Mouse (Mus musculus) limb, embryonic 11.5 days (tissue): Measurements from ENCODE around the gene Gper1. TPM values are rescaled to one million over a fixed set of nuclear protein-coding genes. Genes with fewer than 3 reads are reported as not detected.

Experiments
- ATAC-seq: fragments of 200-750 bp; cut with Nextera tagmentation; 2 replicates; pipeline ENCODE4 v1.8.0; 2017; ENCODE audit warnings: low read depth; ENCODE audit not compliant: insufficient number of reproducible peaks, low FRiP score, low TSS enrichment
- DNase-seq: peaks from one replicate; pipeline ENCODE4 v3.0.0-alpha.2; 2015; ENCODE audit warnings: low spot score
- H3K27ac ChIP-seq: fragments of 300-500 bp; sonication (generic); replicated peaks from 2 replicates; pipeline ENCODE4 v1.5.1; 2014; ENCODE audit warnings: low read depth, mild to moderate bottlenecking, low read length
- H3K27me3 ChIP-seq: fragments of 300-500 bp; sonication (generic); 2 replicates; pipeline ENCODE4 v1.6.1; 2014; ENCODE audit warnings: mild to moderate bottlenecking, low read length, mixed read lengths; ENCODE audit not compliant: control insufficient read depth, insufficient read depth
- H3K36me3 ChIP-seq: fragments of 300-500 bp; sonication (generic); 2 replicates; pipeline ENCODE4 v1.6.1; 2014; ENCODE audit warnings: mild to moderate bottlenecking, low read length, moderate library complexity, mixed read lengths; ENCODE audit not compliant: control insufficient read depth, insufficient read depth
- H3K4me1 ChIP-seq: fragments of 300-500 bp; sonication (generic); 2 replicates; pipeline ENCODE4 v1.6.1; 2014; ENCODE audit warnings: low read length, mixed read lengths; ENCODE audit not compliant: control insufficient read depth, insufficient read depth
- H3K4me2 ChIP-seq: fragments of 300-500 bp; sonication (generic); 2 replicates; pipeline ENCODE4 v1.6.1; 2014; ENCODE audit warnings: low read depth, mild to moderate bottlenecking, moderate library complexity; ENCODE audit not compliant: severe bottlenecking
- H3K4me3 ChIP-seq: fragments of 300-500 bp; sonication (generic); 2 replicates; pipeline ENCODE4 v1.5.1; 2014; ENCODE audit warnings: low read depth, low read length
- H3K9ac ChIP-seq: fragments of 300-500 bp; sonication (generic); 2 replicates; pipeline ENCODE4 v1.6.1; 2014; ENCODE audit warnings: mild to moderate bottlenecking, low read length
- H3K9me3 ChIP-seq: fragments of 300-500 bp; sonication (generic); 2 replicates; pipeline ENCODE4 v1.6.1; 2016; ENCODE audit warnings: low read length; ENCODE audit not compliant: control insufficient read depth
- WGBS: fragments of 180-500 bp; shearing (Covaris S2); extraction: QIAGEN DNeasy Blood & Tissue Kit; methylation state at CpG from one replicate; pipeline ENCODE4 v1.1.7; 2014; 5-methylcytosine and 5-hydroxymethylcytosine counted together
- polyA plus RNA-seq: library from polyadenylated mRNA; unstranded; fragments of >200 nt; fragmentation: Nextera tagmentation; extraction: Ambion mirVana; gene quantifications from 2 replicates; pipeline ENCODE4 v1.2.1, GENCODE M21; 2014

The Gper1 gene
- polyA plus RNA-seq, 1 experiment from 2014 or later: 0.80 TPM

GRCm38 (mm10) chr5:139411665-139412314 is 11.2 kb upstream of the Gper1 start:
- WGBS: 86% methylated on average over 15 of the region's 15 CpGs
- Histone ChIP-seq H3K27ac (no peak overlapping the region), H3K4me1 (peaks cover 2% of the 10 kb centered on the region; the same call in 1 of the 2 replicates), H3K4me3 (no peak overlapping the region), H3K9ac (no peak overlapping the region), H3K36me3 (no peaks in the 10 kb centered on the region), H3K9me3 (no peaks in the 10 kb centered on the region), H3K4me2 (no peak overlapping the region), H3K27me3 (no peaks in the 10 kb centered on the region)
- DNase-seq (no peak), ATAC-seq (no peak)

GRCm38 (mm10) chr5:139413545-139413944 is 9.4 kb upstream of the Gper1 start:
- H3K9ac ChIP-seq: no peak overlapping the region
- H3K9me3 ChIP-seq: no peaks in the 10 kb centered on the region
- DNase-seq: no peak
- H3K4me3 ChIP-seq: no peak overlapping the region
- no peak overlapping the region for H3K27ac ChIP-seq
- no peaks in the 10 kb centered on the region for H3K27me3 ChIP-seq
- WGBS: 77% methylated on average over 4 of the region's 4 CpGs
- no peak for ATAC-seq
- H3K4me1 ChIP-seq: peaks cover under 1% of the 10 kb centered on the region
- H3K36me3 ChIP-seq: no peaks in the 10 kb centered on the region
- H3K4me2 ChIP-seq: no peak overlapping the region

- Histone ChIP-seq H3K4me2 (no peak overlapping the region), H3K27me3 (no peaks in the 10 kb centered on the region), H3K36me3 (no peaks in the 10 kb centered on the region), H3K4me1 (peaks cover 6% of the 10 kb centered on the region), H3K27ac (no peak overlapping the region), H3K9me3 (no peaks in the 10 kb centered on the region), H3K9ac (no peak overlapping the region), H3K4me3 (no peak overlapping the region)
- DNase-seq: no peak
- no peak for ATAC-seq
- WGBS: 86% methylated on average over 5 of the region's 5 CpGs
Measured at GRCm38 (mm10) chr5:139415001-139415400, 8.0 kb upstream of the Gper1 start.

GRCm38 (mm10) chr5:139416942-139417341 is 6.0 kb upstream of the Gper1 start:
- H3K27ac ChIP-seq: no peak overlapping the region
- WGBS: 93% methylated on average over 4 of the region's 4 CpGs
- no peak for ATAC-seq
- no peak overlapping the region for H3K9ac ChIP-seq
- H3K36me3 ChIP-seq: no peaks in the 10 kb centered on the region
- no peaks in the 10 kb centered on the region for H3K9me3 ChIP-seq
- H3K4me3 ChIP-seq: no peak overlapping the region
- no peaks in the 10 kb centered on the region for H3K27me3 ChIP-seq
- no peak overlapping the region for H3K4me2 ChIP-seq
- H3K4me1 ChIP-seq: peaks cover 6% of the 10 kb centered on the region
- no peak for DNase-seq

GRCm38 (mm10) chr5:139417480-139417879 is 5.5 kb upstream of the Gper1 start:
- Histone ChIP-seq H3K36me3 (no peaks in the 10 kb centered on the region), H3K4me1 (peaks cover 6% of the 10 kb centered on the region), H3K9me3 (no peaks in the 10 kb centered on the region), H3K27ac (no peak overlapping the region), H3K9ac (no peak overlapping the region), H3K4me2 (no peak overlapping the region), H3K4me3 (no peak overlapping the region), H3K27me3 (no peaks in the 10 kb centered on the region)
- ATAC-seq (no peak), DNase-seq (no peak)
- WGBS: 88% methylated on average over 3 of the region's 3 CpGs

GRCm38 (mm10) chr5:139418110-139418509 is 4.8 kb upstream of the Gper1 start:
- DNase-seq: no peak
- peaks cover 8% of the 10 kb centered on the region for H3K4me1 ChIP-seq
- H3K4me2 ChIP-seq: no peak overlapping the region
- no peak for ATAC-seq
- no peak overlapping the region for H3K4me3 ChIP-seq
- H3K9me3 ChIP-seq: no peaks in the 10 kb centered on the region
- 84% methylated on average over 2 of the region's 2 CpGs for WGBS
- H3K36me3 ChIP-seq: no peaks in the 10 kb centered on the region
- no peak overlapping the region for H3K9ac ChIP-seq
- H3K27me3 ChIP-seq: no peaks in the 10 kb centered on the region
- H3K27ac ChIP-seq: no peak overlapping the region; the same call in 1 of the 2 replicates

- ATAC-seq: no peak
- Histone ChIP-seq H3K9ac (0 out of 2 replicates have a peak overlapping the region, but pooled peaks have one; percentile 9), H3K4me2 (no peak overlapping the region)
Measured at GRCm38 (mm10) chr5:139418633-139419032, 4.3 kb upstream of the Gper1 start.

GRCm38 (mm10) chr5:139425198-139425597 is 2.2 kb downstream of the Gper1 start:
- Histone ChIP-seq H3K9ac (no peak overlapping the region), H3K27me3 (no peaks in the 10 kb centered on the region), H3K4me1 (peaks cover 4% of the 10 kb centered on the region), H3K4me2 (no peak overlapping the region), H3K9me3 (no peaks in the 10 kb centered on the region), H3K36me3 (no peaks in the 10 kb centered on the region), H3K27ac (no peak overlapping the region), H3K4me3 (no peak overlapping the region)
- no peak for ATAC-seq
- DNase-seq: no peak
- 78% methylated on average over 9 of the region's 9 CpGs for WGBS

More at GRCm38 (mm10) chr5:139418633-139419032, 4.3 kb upstream of the Gper1 start:
- no peaks in the 10 kb centered on the region for H3K27me3 ChIP-seq
- 26% methylated on average over 3 of the region's 3 CpGs for WGBS
- no peaks in the 10 kb centered on the region for H3K9me3 ChIP-seq
- H3K4me1 ChIP-seq: peaks cover 10% of the 10 kb centered on the region
- H3K36me3 ChIP-seq: no peaks in the 10 kb centered on the region
- H3K27ac ChIP-seq: no peak overlapping the region; the same call in 1 of the 2 replicates
- H3K4me3 ChIP-seq: no peak overlapping the region
- DNase-seq: no peak

- Histone ChIP-seq H3K27me3 (no peaks in the 10 kb centered on the region), H3K4me3 (no peak overlapping the region), H3K36me3 (no peaks in the 10 kb centered on the region), H3K9me3 (no peaks in the 10 kb centered on the region), H3K4me1 (peaks cover 4% of the 10 kb centered on the region), H3K27ac (no peak overlapping the region), H3K9ac (no peak overlapping the region), H3K4me2 (no peak overlapping the region)
- 85% methylated on average over 9 of the region's 9 CpGs for WGBS
- ATAC-seq (no peak), DNase-seq (no peak)
Measured at GRCm38 (mm10) chr5:139427001-139427400, 4.0 kb downstream of the Gper1 start.
